Mouse (Mus musculus): ENCODE measurements around the gene Bmpr1b.
"Not testable (repeated sequence)": the region's sequence is repeated elsewhere in the genome, so short reads cannot be mapped to it uniquely, and the experiment has no call there.

The Bmpr1b gene

GRCm38 (mm10) chr3:142168863-142169521, at the start of gene Bmpr1b:
Bmpr1b (minus strand) TSS chr3:142169425.
- DNase-seq (ENCODE audit: low read depth) = no peak

GRCm38 (mm10) chr3:142212821-142213220, 43.6 kb upstream of the Bmpr1b start:
- DNase-seq (ENCODE audit: low read depth) = no peak

- DNase-seq (ENCODE audit: low read depth) = no peak
These were observed 43.0 kb upstream of the Bmpr1b start for GRCm38 (mm10) chr3:142212186-142212585.

- no peak for DNase-seq (ENCODE audit: low read depth)
These were observed 40.8 kb upstream of the Bmpr1b start for GRCm38 (mm10) chr3:142209981-142210380.

GRCm38 (mm10) chr3:142209057-142209456, 39.8 kb upstream of the Bmpr1b start:
- DNase-seq (ENCODE audit: low read depth) = no peak

- DNase-seq (ENCODE audit: low read depth) = no peak
These were observed 38.3 kb upstream of the Bmpr1b start for GRCm38 (mm10) chr3:142207488-142207887.

- DNase-seq (ENCODE audit: low read depth) = no peak
These were observed 37.1 kb upstream of the Bmpr1b start for GRCm38 (mm10) chr3:142206316-142206715.

GRCm38 (mm10) chr3:142196142-142196541, 26.9 kb upstream of the Bmpr1b start:
- DNase-seq (ENCODE audit: low read depth) = no peak

GRCm38 (mm10) chr3:142191627-142192026, 22.4 kb upstream of the Bmpr1b start:
- not testable (repeated sequence) for DNase-seq (ENCODE audit: low read depth)

GRCm38 (mm10) chr3:142186551-142186950, 17.3 kb upstream of the Bmpr1b start:
- DNase-seq (ENCODE audit: low read depth) = no peak

- no peak for DNase-seq (ENCODE audit: low read depth)
These were observed 4.8 kb upstream of the Bmpr1b start for GRCm38 (mm10) chr3:142173996-142174395.

GRCm38 (mm10) chr3:142168251-142168862, 868 bp downstream of the Bmpr1b start:
- no peak for DNase-seq (ENCODE audit: low read depth)

- DNase-seq (ENCODE audit: low read depth) = peak; percentile 7
These were observed 4.2 kb downstream of the Bmpr1b start for GRCm38 (mm10) chr3:142164981-142165380.

GRCm38 (mm10) chr3:142163896-142164295, 5.3 kb downstream of the Bmpr1b start:
- no peak for DNase-seq (ENCODE audit: low read depth)

GRCm38 (mm10) chr3:142161405-142161804, 7.8 kb downstream of the Bmpr1b start:
- DNase-seq (ENCODE audit: low read depth) = no peak

GRCm38 (mm10) chr3:142151980-142152379, 17.2 kb downstream of the Bmpr1b start:
- no peak for DNase-seq (ENCODE audit: low read depth)

- DNase-seq (ENCODE audit: low read depth) = no peak
These were observed 30.4 kb downstream of the Bmpr1b start for GRCm38 (mm10) chr3:142138796-142139195.

- no peak for DNase-seq (ENCODE audit: low read depth)
These were observed 42.8 kb downstream of the Bmpr1b start for GRCm38 (mm10) chr3:142126379-142126778.

GRCm38 (mm10) chr3:142125556-142125955, 43.7 kb downstream of the Bmpr1b start:
- no peak for DNase-seq (ENCODE audit: low read depth)

- no peak for DNase-seq (ENCODE audit: low read depth)
These were observed 45.0 kb downstream of the Bmpr1b start for GRCm38 (mm10) chr3:142124255-142124654.

- no peak for DNase-seq (ENCODE audit: low read depth)
These were observed 46.8 kb downstream of the Bmpr1b start for GRCm38 (mm10) chr3:142122376-142122775.

- no peak for DNase-seq (ENCODE audit: low read depth)
These were observed 48.4 kb downstream of the Bmpr1b start for GRCm38 (mm10) chr3:142120795-142121194.

GRCm38 (mm10) chr3:142114762-142115316, 54.4 kb downstream of the Bmpr1b start:
- no peak for DNase-seq (ENCODE audit: low read depth)
